ENCODE assay signal across 13 mouse cellular contexts in the genomic region with DNA sequence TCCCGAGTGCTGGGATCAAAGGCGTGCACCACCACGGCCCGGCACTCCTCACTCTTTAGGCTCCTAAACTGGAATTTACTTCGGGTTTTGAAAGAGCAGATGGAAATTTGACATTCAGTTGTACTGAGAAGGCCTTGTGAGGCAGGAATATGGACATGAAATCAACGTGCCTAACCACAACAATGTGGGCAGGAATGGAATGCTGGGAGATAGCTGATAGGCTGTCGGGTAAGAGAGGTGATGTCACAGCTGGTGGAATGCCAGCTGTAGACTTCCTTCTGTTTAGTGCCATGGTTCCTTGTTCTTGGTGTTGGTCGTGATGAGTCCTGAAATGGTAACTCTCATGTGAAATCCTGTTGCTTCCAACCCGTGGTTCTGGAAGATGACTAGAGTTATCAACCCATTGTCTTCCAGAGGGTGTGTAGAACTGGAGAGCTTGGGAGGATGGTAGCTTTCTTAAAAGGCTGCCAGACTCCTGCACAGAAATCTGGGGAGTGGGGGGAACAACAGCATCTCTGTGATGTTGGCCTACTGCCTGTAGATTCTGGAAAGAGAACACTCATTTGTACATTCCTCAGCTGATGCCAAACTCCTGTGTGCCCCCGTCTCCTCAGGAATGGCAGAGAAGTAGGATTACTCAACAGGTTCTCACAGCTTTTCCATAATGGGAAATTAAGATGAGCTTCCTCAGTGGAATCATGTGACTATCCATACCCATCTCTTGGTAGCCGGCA. TPM values are rescaled to one million over a fixed set of nuclear protein-coding genes. Genes with fewer than 3 reads are reported as not detected.
DNase-seq lines count a peak whose midpoint lies in the region; ATAC-seq and TF ChIP-seq lines count a peak whose summit lies in the region.
"Had no signal": no experiment of that assay in that cellular context is flagged by ENCODE, and none has a peak within 500 bp of the region (broad histone marks: within the 10 kb centered on the region; RNA-seq: fewer than 3 reads in every experiment).

No protein-coding gene starts in this region.

- H3K36me3 ChIP-seq in forebrain, postnatal 0 days (ENCODE audit: insufficient read depth), result no peaks in the 10 kb centered on the region
- H3K36me3 ChIP-seq in forebrain, embryonic 16.5 days (ENCODE audit: control insufficient read depth, insufficient read depth), result no peaks in the 10 kb centered on the region
- H3K36me3 ChIP-seq in testis, adult 2 months (ENCODE audit: control insufficient read depth, insufficient read depth, low read length), result no peaks in the 10 kb centered on the region

- no peak overlapping the region for H3K4me3 ChIP-seq in forebrain, postnatal 0 days (ENCODE audit: low read depth, low read length)
- H3K4me3 ChIP-seq in forebrain, embryonic 16.5 days (replicated peaks; ENCODE audit: low read length), result no peak overlapping the region
- H3K4me3 ChIP-seq in testis, adult 2 months (ENCODE audit: control insufficient read depth, low read depth, low read length), result peak overlapping the region; percentile 57
- H3K4me3 ChIP-seq: left cerebral cortex, adult 2 months had no signal

- H3K4me1 ChIP-seq in forebrain, postnatal 0 days (ENCODE audit: insufficient read depth), result peaks cover 9% of the 10 kb centered on the region; the same call in 1 of the 2 replicates
- peaks cover 23% of the 10 kb centered on the region for H3K4me1 ChIP-seq in forebrain, embryonic 16.5 days (replicated peaks; ENCODE audit: control insufficient read depth, insufficient read depth, low read length)
- H3K4me1 ChIP-seq in testis, adult 2 months (ENCODE audit: control insufficient read depth, insufficient read depth, low read length), result peaks cover 7% of the 10 kb centered on the region

- peak; percentile 4 for DNase-seq in forebrain, postnatal 0 days
- DNase-seq in testis, postnatal 10 days (ENCODE audit: low spot score), result no peak
- peak; percentile 42 for DNase-seq in heart, postnatal 4 days
- no peak for DNase-seq in thymus, postnatal 25 days
- no peak for DNase-seq in left cerebral cortex, adult 11 months (ENCODE audit: low spot score)
- no peak for DNase-seq in adrenal gland, adult 8-10 months
- DNase-seq: retina, postnatal 1 day had no signal

- no peaks in the 10 kb centered on the region for H3K27me3 ChIP-seq in forebrain, postnatal 0 days (ENCODE audit: insufficient read depth, low read length)
- H3K27me3 ChIP-seq in forebrain, embryonic 16.5 days (replicated peaks; ENCODE audit: control insufficient read depth, insufficient read depth, low read length), result no peaks in the 10 kb centered on the region
- no peaks in the 10 kb centered on the region for H3K27me3 ChIP-seq in testis, adult 2 months (ENCODE audit: control insufficient read depth, insufficient read depth, low read length)

- H3K27ac ChIP-seq in forebrain, postnatal 0 days (ENCODE audit: low read depth, low read length), result no peak overlapping the region
- H3K27ac ChIP-seq in forebrain, embryonic 16.5 days (ENCODE audit: low read length), result no peak overlapping the region
- no peak overlapping the region for H3K27ac ChIP-seq in testis, adult 2 months (ENCODE audit: control insufficient read depth, insufficient read depth, low read depth, low read length)
- H3K27ac ChIP-seq: left cerebral cortex, adult 2 months had no signal

- TF ChIP-seq CTCF in forebrain, postnatal 0 days (IDR thresholded peaks at IDR 0.05; ENCODE audit: low read depth), result no peak
- no peak for TF ChIP-seq CTCF in testis, adult 2 months (IDR thresholded peaks at IDR 0.05; ENCODE audit: control insufficient read depth, insufficient read depth, insufficient replicate concordance, low read depth, low read length)

- H3K9me3 ChIP-seq in forebrain, postnatal 0 days (ENCODE audit: low read length), result no peaks in the 10 kb centered on the region
- H3K9me3 ChIP-seq in forebrain, embryonic 16.5 days (ENCODE audit: control insufficient read depth, low read length), result no peaks in the 10 kb centered on the region

- no peak overlapping the region for H3K9ac ChIP-seq in forebrain, postnatal 0 days
- H3K9ac ChIP-seq in forebrain, embryonic 16.5 days (replicated peaks; ENCODE audit: low read depth, low read length), result no peak overlapping the region

- H3K4me2 ChIP-seq in forebrain, postnatal 0 days (ENCODE audit: low read depth), result no peak overlapping the region
- H3K4me2 ChIP-seq in forebrain, embryonic 16.5 days (ENCODE audit: low read length), result no peak overlapping the region

- WGBS in forebrain, postnatal 0 days, result 77% methylated on average over 11 of the region's 11 CpGs
- 72% methylated on average over 11 of the region's 11 CpGs for WGBS in forebrain, embryonic 16.5 days

- TF ChIP-seq POLR2A in testis, adult 2 months (IDR thresholded peaks at IDR 0.05; ENCODE audit: control insufficient read depth, low read depth, low read length), result no peak

- no peak for ATAC-seq in forebrain, postnatal 0 days
- ATAC-seq in forebrain, embryonic 16.5 days, result no peak
- ATAC-seq: CD4-positive, CD25-positive, alpha-beta regulatory T cell, adult 4 months had no signal

RNA-seq across cellular contexts. Expression of a gene that starts 17.4 kb away (rescaled TPM):
- 19.7 and 20.9 TPM in 2 replicates for total RNA-seq in forebrain, postnatal 0 days (2014; rRNA removed)
- polyA plus RNA-seq in forebrain, postnatal 0 days (2015; fragmentation: Nextera tagmentation; extraction: Ambion mirVana), result 1.7 and 2.4 TPM in 2 replicates
- 6.0 and 6.2 TPM in 2 replicates for polyA plus RNA-seq in forebrain, embryonic 16.5 days (2015; fragmentation: Nextera tagmentation; extraction: Ambion mirVana)
- polyA plus RNA-seq in testis, adult 2 months (2012; rRNA removed), result 10.2 and 14.6 TPM in 2 replicates
- total RNA-seq in heart, postnatal 4 days (2021), result 10 to 100 TPM; 79.5 to 84.6 TPM
- total RNA-seq in adrenal gland, adult 8-10 months (2022), result 100 to 1,000 TPM in 1 of 4 experiments, 10 to 100 TPM in 3; 77.7 to 105 (median 82.5) TPM

RNA-seq across cellular contexts. Expression of a gene that starts 44.8 kb away (rescaled TPM):
- not detected in 2 replicates for total RNA-seq in forebrain, postnatal 0 days (2014; rRNA removed)
- 0.14 and 0.41 TPM in 2 replicates for polyA plus RNA-seq in forebrain, postnatal 0 days (2015; fragmentation: Nextera tagmentation; extraction: Ambion mirVana)
- 0.25 and 0.51 TPM in 2 replicates for polyA plus RNA-seq in forebrain, embryonic 16.5 days (2015; fragmentation: Nextera tagmentation; extraction: Ambion mirVana)
- 16.1 and 22.1 TPM in 2 replicates for polyA plus RNA-seq in testis, adult 2 months (2012; rRNA removed)
- not detected for total RNA-seq in heart, postnatal 4 days (2021)
- total RNA-seq in adrenal gland, adult 8-10 months (2022), result not detected
- total RNA-seq: hematopoietic stem cell, adult 5-6 weeks; left cerebral cortex, adult 2 months had no signal
- polyA plus RNA-seq: large intestine, adult 2 months had no signal

Comparison
In these comparisons a context has a peak if more than half of its experiments do, and no peak if none do; other contexts are left out.
1. DNase-seq: peak in forebrain, postnatal 0 days (single experiment) and heart, postnatal 4 days (single experiment); none in testis, postnatal 10 days (single experiment), thymus, postnatal 25 days (single experiment), left cerebral cortex, adult 11 months (single experiment) and adrenal gland, adult 8-10 months (single experiment).